Mouse (Mus musculus) common myeloid progenitor, adult 5-6 weeks (primary cell): ENCODE data around the gene Ctnna3. TPM values are rescaled to one million over a fixed set of nuclear protein-coding genes. Genes with fewer than 3 reads are reported as not detected.

ENCODE experiments used
- total RNA-seq: library from RNA; stranded (forward); fragments of 200-1000, 187-1606 nt; gene quantifications from 2 replicates; pipeline ENCODE4 v1.2.3, GENCODE M21; 2017

The Ctnna3 gene
- total RNA-seq, 1 experiment from 2014 or later, result not detected

Other genes starting within 250 kb of the Ctnna3 start
- not detected in 2 replicates for gene Mypn, start 226.1 kb upstream of the Ctnna3 start, total RNA-seq
- 60.8 and 69.6 TPM in 2 replicates for gene Herc4, start 186.3 kb upstream of the Ctnna3 start, total RNA-seq
- 44.8 and 53.1 TPM in 2 replicates for gene Sirt1, start 48.4 kb upstream of the Ctnna3 start, total RNA-seq
- 2.0 and 6.6 TPM in 2 replicates for gene Dnajc12, start 47.7 kb upstream of the Ctnna3 start, total RNA-seq
- gene Gm7075, start 8.3 kb upstream of the Ctnna3 start, total RNA-seq, result not detected in 2 replicates